Mouse (Mus musculus) C3H10T1/2 (cell line): Measurements from ENCODE around the gene Thumpd1. TPM values are rescaled to one million over a fixed set of nuclear protein-coding genes. Genes with fewer than 3 reads are reported as not detected.

Experiments used
- polyA plus RNA-seq, 2 experiments: library from polyadenylated mRNA; unstranded; fragments of >200 nt; fragmentation: generic; extraction: Trizol; gene quantifications; one replicate each; pipeline ENCODE4 v1.2.1; 2012; ENCODE audit warnings: missing spikeins in 2 of 2

Gene Thumpd1
- 10 to 100 TPM in 1 of 2 experiments, 1 to 10 TPM in 1; 1.8 to 10.4 TPM for polyA plus RNA-seq

DNA sequence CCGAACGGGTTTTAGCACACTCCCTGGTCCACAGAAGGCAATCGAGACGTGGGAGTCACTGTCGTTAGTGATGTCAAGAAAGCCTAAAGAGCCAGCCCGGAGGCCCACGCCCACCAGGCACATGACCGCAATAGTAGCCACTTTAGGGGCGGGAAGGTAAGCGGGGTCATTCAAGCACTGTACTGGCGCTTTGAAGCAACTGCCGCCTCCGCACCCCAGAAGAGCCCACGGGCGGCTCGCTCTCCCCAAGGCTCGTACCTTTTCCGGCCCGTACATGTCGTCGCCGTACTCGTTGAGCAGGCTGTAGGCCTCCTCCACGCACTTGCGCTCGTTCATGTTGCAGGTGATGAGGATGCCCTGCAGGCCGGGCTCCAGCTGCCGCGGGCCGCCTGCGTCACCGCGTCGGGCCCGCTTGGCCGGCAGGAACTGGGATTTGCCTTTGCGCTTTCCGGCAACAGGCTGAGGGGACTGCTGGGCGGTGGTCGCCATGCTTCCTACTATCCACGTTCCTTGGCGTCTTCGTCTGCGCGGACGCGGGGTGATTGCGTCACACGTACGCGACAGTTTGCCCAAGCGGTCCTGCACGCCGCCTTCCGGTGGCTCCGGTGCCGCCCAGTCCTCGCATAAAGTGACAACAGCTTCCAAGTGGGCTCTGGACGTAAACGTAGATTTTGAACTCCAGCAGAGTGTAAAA lies at the start of gene Thumpd1:
Gene Thumpd1, minus strand, starts transcription at position 546 of the 694 bp plus-strand sequence.

DNA sequence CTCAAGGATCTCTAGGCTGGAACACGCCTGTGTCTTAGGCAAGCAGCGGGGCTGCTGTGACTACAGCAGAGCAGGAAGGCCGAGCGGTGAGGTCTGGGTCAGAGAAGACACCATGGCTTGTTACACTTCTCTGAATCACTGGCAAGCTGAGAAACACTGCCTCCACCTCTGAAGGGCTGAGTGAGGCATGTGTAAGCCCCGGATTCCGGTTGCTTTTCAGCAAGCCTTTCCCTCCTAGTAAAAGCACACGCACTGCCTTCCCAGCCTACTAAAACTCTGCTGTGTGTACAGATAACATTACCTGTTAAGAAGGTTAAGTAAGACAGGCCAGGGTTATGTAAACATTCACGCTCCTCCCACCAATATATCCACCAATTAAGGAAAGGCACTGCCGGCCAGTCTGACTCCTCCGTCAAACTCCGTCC lies 39.9 kb upstream of the Thumpd1 start, which contains the start of gene Acsm3:
Gene Acsm3, plus strand, starts transcription at position 397 of the 425 bp plus-strand sequence.

DNA sequence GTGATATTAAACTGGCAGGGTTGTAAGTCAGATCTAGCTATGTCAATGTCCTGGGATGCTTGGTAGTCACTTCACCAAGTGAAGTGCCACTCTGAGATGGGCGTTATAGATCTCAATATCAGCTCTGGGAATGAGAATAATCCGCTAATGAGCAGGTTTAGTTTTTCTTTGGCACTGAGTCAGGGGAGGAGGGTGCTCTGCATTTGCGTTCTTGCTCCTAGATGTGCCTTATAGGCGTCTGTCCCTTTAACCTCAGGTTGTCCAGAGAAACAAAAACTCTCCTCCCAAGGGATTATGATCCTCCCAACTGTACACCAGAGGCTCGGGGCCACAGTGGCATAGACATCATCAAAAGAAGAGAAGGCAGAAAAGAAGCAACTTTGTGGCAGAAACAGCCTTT lies 30.9 kb downstream of the Thumpd1 start, which contains the start of gene Acsm4:
Gene Acsm4, plus strand, starts transcription at position 301 of the 400 bp plus-strand sequence.

Other genes starting within 250 kb of the Thumpd1 start
- not detected for gene Umod, start 241.5 kb downstream of the Thumpd1 start, polyA plus RNA-seq
- not detected for gene Acsm5, start 201.3 kb downstream of the Thumpd1 start, polyA plus RNA-seq
- not detected for gene Pdilt, start 197.3 kb downstream of the Thumpd1 start, polyA plus RNA-seq
- not detected for gene Acsm2, start 166.5 kb downstream of the Thumpd1 start, polyA plus RNA-seq
- gene Acsm1, start 113.8 kb downstream of the Thumpd1 start, polyA plus RNA-seq, result not detected
- gene Acsm4, start 30.8 kb downstream of the Thumpd1 start, polyA plus RNA-seq, result not detected
- under 1 TPM in 1 of 2 experiments, not detected in 1; 0.05 TPM for gene Acsm3, start 40.1 kb upstream of the Thumpd1 start, polyA plus RNA-seq
- 1 to 10 TPM in 1 of 2 experiments, under 1 TPM in 1; 0.84 to 6.0 TPM for gene Rexo5, start 73.2 kb upstream of the Thumpd1 start, polyA plus RNA-seq
- 1 to 10 TPM in 1 of 2 experiments, under 1 TPM in 1; 0.28 to 1.8 TPM for gene Eri2, start 73.3 kb upstream of the Thumpd1 start, polyA plus RNA-seq
- gene Lyrm1, start 175.1 kb upstream of the Thumpd1 start, polyA plus RNA-seq, result 1 to 10 TPM in 1 of 2 experiments, under 1 TPM in 1; 0.90 to 3.3 TPM
- 1 to 10 TPM in 1 of 2 experiments, under 1 TPM in 1; 0.33 to 2.8 TPM for gene Dcun1d3, start 175.5 kb upstream of the Thumpd1 start, polyA plus RNA-seq